Mouse (Mus musculus) fibroblast of lung, adult 2 months (primary cell): ENCODE measurements at regions not wholly inside any gene's neighbourhood (a gene's known extent, or its start where the extent isn't known, plus 50 kb on each side); places are given as distances from the start of the nearest gene placed in this dataset.

Experiments
- DNase-seq: peaks from one replicate; pipeline ENCODE4 v3.0.0-alpha.2; 2011; ENCODE audit warnings: low read depth

GRCm38 (mm10) chr8:128225123-128225522 is 133.3 kb upstream of the Nrp1 start:
- DNase-seq = no peak

DNA sequence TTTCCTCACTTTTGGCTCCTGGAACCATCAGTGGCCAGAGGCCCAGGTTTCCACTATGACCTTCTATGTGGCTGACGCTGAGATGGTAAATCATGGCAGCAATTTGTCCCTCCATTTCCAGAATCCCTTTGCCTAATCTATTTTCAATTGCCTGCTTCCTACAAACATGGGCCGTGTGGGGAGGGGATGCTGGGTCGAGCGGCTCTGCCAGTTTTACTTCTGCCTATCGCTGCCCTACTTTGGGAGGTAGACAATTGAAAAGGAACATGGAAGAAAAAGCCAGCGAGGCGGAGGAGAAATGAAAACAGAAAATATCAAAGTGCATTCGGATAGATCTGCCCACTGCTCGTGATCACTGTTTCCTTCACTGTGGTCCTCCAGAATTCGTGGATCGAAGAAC is 123.3 kb upstream of the Nrp1 start:
- no peak for DNase-seq

DNA sequence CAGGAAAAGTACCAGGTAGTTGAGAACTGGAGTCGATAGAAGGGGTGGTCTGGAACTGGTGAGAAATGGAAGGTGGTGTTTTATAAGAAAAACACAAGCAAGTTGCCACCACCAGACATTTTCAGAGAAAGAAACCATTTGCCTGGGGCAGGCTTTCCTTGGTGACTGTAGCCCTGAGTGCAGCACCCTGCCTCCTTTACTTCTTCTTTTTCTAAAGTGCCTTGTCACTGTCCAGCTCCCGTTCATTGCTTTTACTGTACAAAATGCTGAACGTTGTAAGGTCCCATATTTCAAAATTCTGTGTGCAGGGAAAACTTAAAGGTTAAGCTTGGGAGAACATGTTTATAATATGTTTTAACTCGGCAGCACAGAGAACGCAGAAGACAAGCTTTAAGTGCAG is 122.9 kb upstream of the Nrp1 start:
- DNase-seq = no peak

- no peak for DNase-seq
Measured at GRCm38 (mm10) chr8:128236097-128236496, 122.3 kb upstream of the Nrp1 start.

DNA sequence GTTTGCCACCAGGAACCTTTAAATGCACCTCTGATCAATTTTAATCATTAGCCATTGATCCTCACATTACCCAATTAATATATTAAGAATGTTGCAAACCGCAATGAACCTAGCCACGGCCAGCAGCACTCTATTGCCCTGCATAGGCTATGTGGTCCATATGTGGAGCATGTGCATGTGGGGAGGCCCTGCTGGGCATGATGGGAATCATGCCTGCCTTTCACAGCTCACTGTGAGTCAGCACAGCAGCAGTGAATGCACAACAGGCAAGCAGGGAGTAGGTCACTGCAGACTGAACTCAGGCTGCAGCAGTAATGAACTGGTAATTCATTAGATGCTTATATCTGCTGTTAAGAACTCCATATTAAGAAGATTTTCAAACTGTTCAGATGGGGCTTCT is 119.5 kb upstream of the Nrp1 start:
- no peak for DNase-seq

DNA sequence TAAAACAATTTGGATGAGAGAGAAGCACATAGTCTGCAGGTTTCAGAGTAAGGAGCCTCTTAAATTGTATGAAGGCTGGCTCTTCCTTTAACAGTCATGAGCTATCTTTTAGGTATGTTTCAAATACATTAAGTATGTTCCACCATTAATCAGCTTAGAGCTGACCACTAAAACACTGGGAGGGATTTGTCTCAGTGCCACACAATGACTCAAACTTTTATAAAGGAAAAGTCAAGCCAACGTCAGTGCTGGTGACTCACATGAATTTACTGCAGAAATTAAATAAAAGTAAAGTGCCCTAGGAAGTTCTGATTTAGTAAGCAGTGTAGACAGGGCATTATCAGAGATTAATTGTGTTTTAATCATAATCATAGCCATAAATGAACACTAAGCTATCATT is 118.6 kb upstream of the Nrp1 start:
- peak; percentile 57 for DNase-seq

- no peak for DNase-seq
Measured at GRCm38 (mm10) chr8:128241200-128241599, 117.2 kb upstream of the Nrp1 start.

- no peak for DNase-seq
Measured at GRCm38 (mm10) chr8:128242465-128243251, 115.7 kb upstream of the Nrp1 start.

DNA sequence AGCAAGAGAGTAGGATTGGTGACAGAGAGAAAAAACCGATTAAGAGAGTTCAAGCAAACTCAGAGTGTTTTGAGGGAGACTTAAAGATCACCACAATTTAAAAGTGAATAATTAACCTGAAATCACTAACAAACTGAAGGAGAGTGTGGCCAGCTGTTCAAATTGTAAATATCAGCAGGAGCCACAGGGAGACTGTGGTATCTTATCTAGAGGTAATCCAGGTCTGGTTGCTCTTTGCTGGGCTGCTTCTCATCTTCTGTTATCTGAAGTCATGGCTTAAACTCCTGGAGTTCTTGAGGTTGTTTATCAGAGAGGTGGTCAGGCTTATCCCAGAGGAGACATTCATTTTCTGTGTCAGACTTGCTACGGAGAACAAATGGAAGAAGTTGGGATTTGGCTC is 106.7 kb upstream of the Nrp1 start:
- DNase-seq = no peak

DNA sequence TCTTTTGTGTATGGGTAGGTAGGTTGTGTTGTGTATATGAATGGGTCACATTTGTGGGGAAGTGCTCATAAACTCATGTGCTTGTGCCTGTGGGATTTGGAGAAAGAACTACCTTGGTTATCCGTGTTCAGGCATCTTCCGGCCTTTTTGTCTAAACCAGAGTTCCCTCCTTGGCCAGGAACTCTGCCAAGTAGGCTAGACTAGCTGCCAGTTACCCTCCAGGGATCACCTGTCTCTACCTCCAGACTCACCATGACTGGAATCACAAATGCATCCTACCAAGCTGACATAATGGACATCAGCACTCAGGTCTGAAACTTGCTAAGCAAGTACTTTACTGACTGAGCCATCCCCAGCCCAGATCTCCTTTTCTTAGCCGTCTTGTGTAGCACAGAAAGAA is 97.6 kb upstream of the Nrp1 start:
- DNase-seq = no peak

DNA sequence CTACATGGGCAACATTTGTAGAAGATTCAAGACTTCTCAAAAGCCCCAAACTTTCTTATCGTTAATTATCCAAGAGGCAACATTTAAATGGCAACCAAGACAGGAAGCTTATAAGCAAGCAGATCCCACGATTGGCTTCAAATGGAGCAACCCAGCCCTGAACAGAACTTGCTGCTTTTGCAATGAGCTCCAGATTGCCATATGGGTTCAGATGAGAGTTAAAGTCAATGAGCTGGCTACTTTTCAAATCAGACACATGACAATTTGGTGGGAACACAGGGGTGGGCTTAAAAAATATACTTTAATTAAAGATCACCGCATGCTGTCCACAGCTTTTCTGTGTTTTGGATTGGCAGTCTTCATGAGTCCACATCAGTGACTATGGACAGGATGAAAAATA is 97.0 kb upstream of the Nrp1 start:
- no peak for DNase-seq

GRCm38 (mm10) chr8:128263251-128263947 is 95.0 kb upstream of the Nrp1 start:
- DNase-seq = no peak

GRCm38 (mm10) chr8:128267261-128267660 is 91.1 kb upstream of the Nrp1 start:
- no peak for DNase-seq

GRCm38 (mm10) chr8:128268010-128268409 is 90.4 kb upstream of the Nrp1 start:
- DNase-seq = no peak

DNA sequence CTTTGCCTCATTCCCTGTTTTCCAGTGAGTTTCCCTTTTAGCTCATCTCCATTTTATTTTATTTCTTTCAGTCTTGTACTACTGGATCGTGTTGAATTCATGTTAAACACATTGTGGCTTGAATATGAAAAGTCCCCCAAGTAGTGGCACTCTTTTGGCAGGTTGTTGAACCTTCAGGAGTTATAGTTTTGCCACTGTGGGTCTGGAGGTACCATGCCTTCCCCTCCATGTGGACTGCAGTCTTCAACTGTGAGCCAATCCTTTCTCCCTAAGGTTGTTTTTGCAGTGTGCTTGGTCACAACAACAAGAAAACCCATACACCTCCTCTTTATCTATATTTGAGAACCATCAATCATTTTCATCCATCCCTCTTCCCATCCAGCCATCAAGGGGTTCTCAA is 88.9 kb upstream of the Nrp1 start:
- no peak for DNase-seq

DNA sequence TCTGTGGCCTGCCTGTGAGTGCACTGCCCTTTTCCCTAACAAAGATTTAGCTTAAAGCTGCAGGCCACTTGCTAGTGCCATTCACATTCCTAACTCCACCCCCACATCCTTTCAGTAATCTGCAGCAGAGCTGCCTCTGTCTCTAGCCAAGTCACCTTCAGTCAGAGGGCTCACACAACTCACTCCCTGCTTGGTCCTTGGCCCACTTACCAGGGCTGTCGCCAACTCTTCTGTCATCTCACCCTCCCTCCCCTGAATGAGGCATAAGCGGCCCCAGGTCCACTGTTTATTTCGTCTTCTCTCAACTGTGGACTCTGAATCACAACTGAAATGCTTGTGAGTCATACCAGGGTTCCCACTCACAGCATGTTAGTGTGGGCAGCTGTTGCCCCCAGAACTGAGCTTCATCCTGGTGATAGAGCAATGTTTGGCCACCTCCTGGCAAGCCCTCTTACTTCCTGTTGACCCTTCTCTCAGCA is 85.5 kb upstream of the Nrp1 start:
- DNase-seq = peak; percentile 81

DNA sequence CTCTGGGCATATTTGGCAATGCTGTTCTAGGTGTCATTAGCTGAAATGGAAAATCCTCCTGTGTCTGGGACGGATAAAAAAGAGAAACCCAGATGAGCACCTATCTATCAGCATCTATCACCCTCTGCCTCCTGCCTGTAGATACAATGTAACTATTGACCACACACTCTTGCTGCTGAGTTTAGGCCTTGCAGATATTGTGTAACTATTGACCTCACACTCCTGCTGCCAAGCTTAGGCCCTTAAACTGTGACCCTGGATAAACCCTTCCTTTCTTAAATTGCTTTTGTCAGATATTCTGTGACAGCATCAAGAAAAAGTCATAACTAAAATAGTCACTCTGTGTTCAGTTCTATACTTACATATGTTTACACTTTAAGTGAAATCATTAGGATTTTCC is 81.9 kb upstream of the Nrp1 start:
- no peak for DNase-seq

GRCm38 (mm10) chr8:128282802-128283201 is 75.6 kb upstream of the Nrp1 start:
- no peak for DNase-seq

DNA sequence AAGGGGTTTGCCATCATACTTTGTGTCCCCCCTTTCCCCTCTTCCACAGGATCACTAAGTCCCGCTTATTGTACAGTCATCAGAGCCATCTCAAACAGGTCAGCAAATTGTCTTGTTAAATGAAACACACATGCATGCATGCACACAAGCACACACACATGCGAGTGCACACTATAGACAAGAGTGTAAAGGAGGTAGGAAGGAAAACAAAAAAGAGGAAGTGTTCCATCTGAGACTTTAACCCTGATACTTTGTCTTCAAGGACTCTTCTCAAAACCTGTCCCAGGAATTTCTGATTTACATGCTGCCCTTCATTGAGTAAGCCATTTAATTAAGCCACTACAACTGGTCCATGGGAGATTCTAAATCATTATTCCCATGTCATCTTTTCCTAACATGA is 75.0 kb upstream of the Nrp1 start:
- no peak for DNase-seq

GRCm38 (mm10) chr8:128284816-128285215 is 73.6 kb upstream of the Nrp1 start:
- no peak for DNase-seq

DNA sequence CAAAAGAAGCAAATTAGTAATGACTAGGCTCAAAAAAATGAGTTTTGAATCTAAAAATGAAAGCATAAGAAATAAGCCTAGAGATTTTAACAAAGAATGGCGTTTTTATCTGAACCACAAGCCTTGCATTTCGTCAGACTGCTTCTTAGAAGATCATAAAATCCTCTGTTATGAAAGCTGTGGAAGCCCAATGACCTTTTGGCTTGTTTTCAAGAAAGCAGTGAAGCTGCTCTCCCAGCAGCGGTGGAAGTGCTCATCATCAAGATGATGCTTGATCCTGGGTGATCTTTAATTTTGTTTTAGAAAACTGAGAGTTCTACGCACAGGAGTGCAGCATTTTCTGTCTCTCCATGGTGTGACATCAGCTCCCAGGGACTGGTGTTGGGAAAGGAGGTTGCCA is 68.3 kb upstream of the Nrp1 start:
- DNase-seq = peak; percentile 20

DNA sequence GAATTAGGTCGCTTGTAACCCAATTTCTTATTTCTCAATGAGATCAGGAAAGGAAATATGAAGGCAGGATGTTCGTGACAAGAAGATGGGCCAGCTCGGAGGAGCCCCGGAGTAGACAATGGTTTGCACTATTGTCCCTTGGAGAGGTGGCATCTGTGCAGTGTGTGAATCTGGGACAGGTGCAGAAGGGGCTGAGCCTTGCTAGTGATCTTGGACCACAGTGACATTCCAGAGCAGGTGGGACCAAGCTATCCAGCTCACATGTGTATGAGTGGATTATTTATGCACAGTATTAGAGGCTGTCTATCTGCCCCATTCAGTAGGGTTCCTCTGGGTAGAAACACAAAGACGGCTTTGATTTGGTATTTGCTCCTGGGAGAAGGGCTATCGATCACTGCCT is 66.0 kb upstream of the Nrp1 start:
- DNase-seq = no peak

GRCm38 (mm10) chr8:128296728-128297380 is 61.5 kb upstream of the Nrp1 start:
- no peak for DNase-seq
